Mouse (Mus musculus) cerebellum, adult 2 months (tissue): ENCODE measurements around the gene Pttg1ip.

ENCODE experiments used
- CTCF ChIP-seq: fragments of 200-500 bp; IDR thresholded peaks from 2 replicates; pipeline ENCODE4 v1.5.1; 2011; ENCODE audit warnings: low read depth, mild to moderate bottlenecking, control low read depth, low read length, moderate library complexity, borderline replicate concordance; ENCODE audit not compliant: insufficient read depth
- POLR2A ChIP-seq: fragments of 200-500 bp; IDR thresholded peaks from 2 replicates; pipeline ENCODE4 v1.6.1; 2011; ENCODE audit warnings: low read length, control low read depth, borderline replicate concordance; ENCODE audit not compliant: insufficient read depth

DNA sequence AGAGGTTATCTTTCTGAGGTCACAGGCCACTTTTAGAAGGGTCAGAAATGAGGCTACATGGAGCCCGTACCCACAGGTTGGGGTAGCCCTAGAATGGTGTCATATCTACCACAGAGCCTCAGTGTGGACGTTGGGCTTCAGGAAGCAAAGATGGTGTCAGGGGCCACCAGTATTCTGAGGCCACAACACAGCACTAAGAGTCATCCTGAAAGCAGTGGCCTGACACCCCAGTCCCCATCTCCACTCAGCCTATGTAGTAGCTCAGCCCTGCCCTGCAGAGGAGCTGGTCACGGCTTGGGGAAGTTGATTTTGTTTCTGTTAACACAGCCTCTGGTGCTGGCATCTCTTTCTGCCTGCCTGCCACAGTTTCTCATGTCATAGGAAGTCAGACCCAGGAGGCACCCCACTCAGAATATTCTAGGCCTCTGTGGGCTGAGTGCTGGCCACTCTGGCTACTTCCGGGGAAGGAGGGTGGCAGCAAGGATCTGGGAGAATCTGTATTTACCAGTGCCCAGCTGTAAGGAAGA lies 40.9 kb upstream of the Pttg1ip start:
- no peak for TF ChIP-seq CTCF
- no peak for TF ChIP-seq POLR2A
